Mouse (Mus musculus) G1E (cell line): ENCODE data around the gene Gm49342.

Source experiments
- CTCF ChIP-seq: IDR thresholded peaks from 2 replicates; pipeline ENCODE4 v1.5.1; 2012; ENCODE audit warnings: low read depth, low read length, inconsistent platforms, mixed read lengths
- GATA1 ChIP-seq: IDR thresholded peaks from 2 replicates; pipeline ENCODE4 v1.6.1; 2012; ENCODE audit warnings: borderline replicate concordance, low read length, inconsistent platforms, mixed read lengths
- POLR2AphosphoS5 ChIP-seq: IDR thresholded peaks from 2 replicates; pipeline ENCODE4 v1.6.1; 2012; ENCODE audit warnings: low read depth, low read length, inconsistent platforms; ENCODE audit not compliant: insufficient replicate concordance
- TAL1 ChIP-seq: conservative IDR thresholded peaks from 2 replicates; pipeline ENCODE4 v1.6.1; 2012; ENCODE audit warnings: low read depth, low read length, inconsistent platforms, mixed read lengths

DNA sequence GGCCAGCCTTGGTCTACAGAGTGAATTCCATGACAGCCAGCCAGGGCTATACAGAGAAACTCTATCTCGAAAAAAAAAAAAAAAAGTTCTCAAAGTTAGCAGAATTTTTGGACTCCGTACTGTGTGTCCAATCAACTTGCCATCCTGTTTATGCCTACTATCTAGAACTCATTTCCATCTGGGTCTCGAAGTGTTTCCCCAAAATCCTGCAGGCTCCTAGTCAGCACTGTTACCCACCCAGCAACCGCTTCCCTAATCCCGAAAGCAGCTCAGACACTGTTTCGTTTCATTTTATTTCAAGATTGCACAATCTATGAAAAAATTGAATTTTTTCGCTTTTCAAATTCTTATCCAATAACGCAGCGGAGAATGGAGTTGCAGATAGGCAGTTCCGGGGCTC lies 11.2 kb downstream of the Gm49342 start:
- TF ChIP-seq CTCF = no peak
- no peak for TF ChIP-seq TAL1
- TF ChIP-seq GATA1 = no peak
- no peak for TF ChIP-seq POLR2AphosphoS5
